Mouse (Mus musculus) central nervous system, embryonic 14 days (tissue): Measurements from ENCODE around the gene Scp2. TPM values are rescaled to one million over a fixed set of nuclear protein-coding genes. Genes with fewer than 3 reads are reported as not detected.

Source experiments
- polyA plus RNA-seq: library from polyadenylated mRNA; depleted of rRNA; stranded (reverse); fragments of >200 nt; gene quantifications from 2 replicates; pipeline ENCODE4 v1.2.3, GENCODE M21; 2012; rRNA removed

Gene Scp2
- polyA plus RNA-seq, result 138 and 149 TPM in 2 replicates

GRCm38 (mm10) chr4:108144880-108145279, at the start of gene Scp2:
Gene Scp2 (minus strand): TSS chr4:108144998.

DNA sequence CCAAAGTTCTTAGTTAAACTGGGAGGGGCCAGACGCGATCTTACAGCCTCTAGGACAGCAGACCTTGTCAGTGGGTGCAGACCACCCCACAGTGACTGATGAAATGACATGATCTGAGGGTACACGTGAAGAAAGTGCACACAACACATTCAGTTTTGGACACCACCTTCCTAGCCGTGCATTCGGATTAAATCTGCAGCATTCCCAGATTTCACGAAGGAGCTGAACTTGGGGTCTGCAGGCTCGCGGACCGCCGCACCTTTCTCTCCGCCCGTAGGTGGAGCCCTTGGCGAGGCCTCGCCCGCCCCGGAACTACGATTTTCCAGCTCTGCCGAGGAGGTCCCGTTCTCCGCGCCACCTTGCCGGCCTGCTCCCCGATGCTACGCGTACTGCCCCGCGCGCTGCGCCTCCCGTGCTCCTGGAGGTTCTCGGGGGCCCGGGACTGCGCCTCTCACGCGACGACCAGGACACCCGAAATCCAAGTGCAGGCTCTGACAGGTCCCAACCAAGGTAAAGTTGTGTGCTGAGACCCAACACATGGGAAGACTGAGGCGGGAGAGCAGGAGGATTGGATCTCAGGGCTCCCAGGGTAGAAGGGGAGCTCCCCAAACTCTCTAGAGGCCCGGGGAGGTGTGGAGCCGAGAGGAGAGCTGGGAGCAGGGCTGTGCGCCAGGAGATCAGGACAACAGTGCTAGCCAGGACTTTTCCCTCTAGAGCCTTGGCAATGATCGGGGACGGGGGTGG, 20.5 kb upstream of the Scp2 start, which contains the start of gene Echdc2:
TSS of gene Echdc2 (plus strand) at position 286 of the 744 bp plus-strand sequence.

DNA sequence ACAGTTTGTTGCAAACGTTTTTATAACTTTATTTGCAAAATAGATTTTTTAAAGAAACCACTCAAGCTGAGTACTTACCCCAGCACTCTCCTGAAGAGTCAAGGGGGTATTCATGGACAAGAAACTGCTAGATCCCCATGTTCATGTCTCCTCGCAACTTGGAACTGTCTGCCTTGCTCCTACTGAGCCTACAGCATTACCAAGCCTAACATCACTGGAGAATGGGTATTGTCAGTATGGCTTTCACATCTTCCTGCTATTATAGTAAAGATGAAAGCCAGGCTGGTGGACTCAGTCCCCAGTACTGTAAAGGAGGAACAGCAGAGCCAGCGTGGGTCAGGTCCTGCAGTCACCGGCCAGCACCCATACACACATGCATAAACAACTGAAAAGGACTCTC, 48.5 kb downstream of the Scp2 start, which contains the start of gene Podn:
TSS of gene Podn (minus strand) at position 101 of the 400 bp plus-strand sequence.

Other genes starting within 250 kb of the Scp2 start
- gene Cpt2, start 221.4 kb downstream of the Scp2 start, polyA plus RNA-seq, result 13.5 and 18.3 TPM in 2 replicates
- gene Slc1a7, start 176.7 kb downstream of the Scp2 start, polyA plus RNA-seq, result 0.05 and 0.08 TPM in 2 replicates
- gene Podn, start 48.6 kb downstream of the Scp2 start, polyA plus RNA-seq, result 3.1 and 8.2 TPM in 2 replicates
- gene Echdc2, start 20.4 kb upstream of the Scp2 start, polyA plus RNA-seq, result 27.1 and 35.4 TPM in 2 replicates
- gene Zyg11a, start 73.0 kb upstream of the Scp2 start, polyA plus RNA-seq, result 0.11 and 0.14 TPM in 2 replicates
- gene Zyg11b, start 156.1 kb upstream of the Scp2 start, polyA plus RNA-seq, result 35.3 and 39.0 TPM in 2 replicates
- 17.9 and 24.4 TPM in 2 replicates for gene Coa7, start 183.1 kb upstream of the Scp2 start, polyA plus RNA-seq
- 4.2 and 5.1 TPM in 2 replicates for gene Shisal2a, start 238.4 kb upstream of the Scp2 start, polyA plus RNA-seq